Mouse (Mus musculus) gastrocnemius, adult 2 months (tissue): Measurements from ENCODE around the gene Preb. TPM values are rescaled to one million over a fixed set of nuclear protein-coding genes. Genes with fewer than 3 reads are reported as not detected.

ENCODE experiments used
- DNase-seq: peaks from one replicate; pipeline ENCODE4 v3.0.0; 2022
- H3K27ac ChIP-seq: fragments of 200-600 bp; 2 replicates; pipeline ENCODE4 v1.8.1; 2022; ENCODE audit warnings: mild to moderate bottlenecking
- H3K4me3 ChIP-seq: fragments of 200-600 bp; 2 replicates; pipeline ENCODE4 v1.8.1; 2022; ENCODE audit warnings: mild to moderate bottlenecking, moderate library complexity
- CTCF ChIP-seq: fragments of 200-600 bp; IDR thresholded peaks from 2 replicates; pipeline ENCODE4 v1.8.1; 2022; ENCODE audit warnings: antibody characterized with exemption, mild to moderate bottlenecking, moderate library complexity
- intact Hi-C: fragments of 180-260 bp; cut with DNase I; formaldehyde crosslinking; loops from one replicate; pipeline ENCODE4 v1.15.1; 2025
- total RNA-seq, 2 experiments: library from RNA; stranded (reverse); gene quantifications; 2 replicates each; pipeline ENCODE4 v1.2.3; 2021

Preb gene
- total RNA-seq, 2 experiments from 2014 or later, result 76.5 to 83.6 TPM

DNA sequence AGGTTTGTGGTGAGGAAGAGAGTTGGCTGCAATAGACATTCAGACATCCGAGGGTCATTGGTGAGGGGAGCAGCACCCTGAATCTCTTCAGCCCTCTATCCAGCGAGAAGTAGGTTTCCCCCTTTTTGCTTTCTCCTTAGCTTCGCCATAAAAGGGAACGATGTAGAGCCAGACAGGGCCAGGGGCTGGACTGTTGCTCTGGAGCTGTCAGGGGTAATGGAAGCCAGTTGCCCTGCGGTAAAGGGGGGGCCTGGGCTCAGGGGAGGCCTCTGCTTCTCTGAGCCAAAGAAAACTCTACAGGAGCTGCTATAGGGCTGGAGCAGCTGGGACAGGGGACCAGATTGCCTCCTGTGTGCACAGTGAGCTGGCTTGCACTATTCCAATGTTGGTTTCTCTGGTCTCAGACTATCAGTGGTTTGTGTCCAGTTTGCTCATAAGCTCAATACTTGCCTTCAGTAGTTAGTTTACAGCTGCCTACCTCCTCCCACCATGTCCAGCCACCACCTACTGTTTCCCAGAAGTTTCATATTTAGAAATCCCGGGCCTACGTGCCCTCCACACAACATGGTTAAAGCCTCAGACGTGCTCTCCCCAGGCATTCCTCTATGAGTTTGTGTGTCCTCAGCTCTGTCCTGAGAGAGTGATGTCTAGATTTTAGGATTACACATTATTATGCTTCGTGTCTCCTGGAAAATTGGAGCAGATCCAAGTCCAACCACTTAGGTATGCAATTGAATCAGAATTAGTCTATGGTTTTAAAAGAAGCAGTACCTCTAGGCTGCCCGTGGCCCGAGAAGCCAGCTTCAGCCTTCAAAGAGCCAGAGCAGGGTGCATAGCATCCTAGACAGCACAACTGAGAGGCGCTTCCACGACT is 51.5 kb downstream of the Preb start:
- intact Hi-C loops, result no loop called here
- H3K4me3 ChIP-seq, result peak overlapping the region; percentile 79
- no peak for DNase-seq
- peak overlapping the region; percentile 94 for H3K27ac ChIP-seq
- TF ChIP-seq CTCF, result no peak

DNA sequence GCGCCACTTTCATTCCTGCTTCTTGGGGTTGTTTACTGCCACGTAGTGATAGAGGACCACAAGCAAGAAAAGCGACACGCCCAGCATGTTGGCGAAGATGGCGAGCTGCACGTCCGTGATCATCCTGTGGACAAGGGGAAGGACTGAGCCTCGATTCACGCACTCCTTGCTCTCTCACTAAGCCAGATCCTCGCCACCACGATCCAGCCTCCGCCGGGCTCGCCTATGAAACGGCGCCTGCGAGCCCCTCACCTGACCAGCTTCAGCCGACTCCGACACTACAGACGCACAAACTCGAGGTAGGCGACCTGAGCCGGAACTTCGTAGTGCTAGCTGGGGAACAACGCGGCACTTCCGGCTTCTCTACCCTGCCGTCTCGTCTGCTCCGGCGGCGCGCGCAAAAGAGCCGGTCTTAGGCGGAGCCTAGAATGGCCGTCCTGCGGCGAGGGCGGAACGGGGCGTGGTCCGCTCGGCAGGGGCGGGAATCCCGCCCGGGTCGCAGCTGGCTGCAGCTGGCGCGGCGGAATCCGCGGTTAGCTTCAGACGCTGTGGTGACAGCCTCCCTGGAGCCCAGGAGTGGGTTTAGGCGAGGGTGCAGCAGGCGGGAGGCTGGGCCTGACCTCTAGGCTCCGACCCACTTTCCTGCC is 52.6 kb downstream of the Preb start, which contains the start of gene Ost4:
Ost4 (minus strand) TSS at position 376 of the 647 bp plus-strand sequence.
- intact Hi-C loops, result no loop called here
- no peak for TF ChIP-seq CTCF
- H3K27ac ChIP-seq, result peak within 1 kb of the TSS; percentile 94
- peak within 1 kb of the TSS; percentile 79 for H3K4me3 ChIP-seq
- DNase-seq, result peak; percentile 98

DNA sequence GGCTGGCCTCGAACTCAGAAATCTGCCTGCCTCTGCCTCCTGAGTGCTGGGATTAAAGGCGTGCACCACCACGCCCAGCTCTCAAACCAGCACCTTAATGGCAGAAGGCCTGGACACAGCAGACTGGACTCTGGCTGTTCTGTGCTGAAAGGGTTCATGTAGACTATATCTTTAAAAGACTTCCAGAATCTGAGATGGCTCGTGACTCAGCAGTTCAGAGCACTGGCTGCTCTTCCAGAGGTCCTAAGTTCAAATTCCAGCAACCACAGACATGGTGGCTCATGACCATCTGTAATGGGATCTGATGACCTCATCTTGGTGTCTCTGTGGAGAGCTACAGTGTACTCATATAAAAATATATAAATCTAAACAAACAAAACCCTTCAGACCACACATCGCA is 58.3 kb downstream of the Preb start:
- no peak overlapping the region for H3K4me3 ChIP-seq
- intact Hi-C loops, result no loop called here
- no peak for DNase-seq
- no peak overlapping the region for H3K27ac ChIP-seq
- no peak for TF ChIP-seq CTCF

Other genes starting within 250 kb of the Preb start
- 1 to 10 TPM in 1 of 2 experiments, under 1 TPM in 1; 0.98 to 2.9 TPM for gene Dpysl5, start 248.8 kb downstream of the Preb start, total RNA-seq
- gene Mapre3, start 145.7 kb downstream of the Preb start, total RNA-seq, result 10 to 100 TPM; 72.0 to 90.4 TPM
- gene Tmem214, start 92.3 kb downstream of the Preb start, total RNA-seq, result 10 to 100 TPM; 28.8 to 31.2 TPM
- 1 to 10 TPM; 1.6 to 2.3 TPM for gene Agbl5, start 71.7 kb downstream of the Preb start, total RNA-seq
- gene Ost4, start 52.6 kb downstream of the Preb start, total RNA-seq, result 100 to 1,000 TPM; 103 to 121 TPM
- 1 to 10 TPM; 2.7 to 7.7 TPM for gene Emilin1, start 47.0 kb downstream of the Preb start, total RNA-seq
- gene Khk, start 38.9 kb downstream of the Preb start, total RNA-seq, result 10 to 100 TPM; 29.2 to 30.8 TPM
- gene Cgref1, start 14.8 kb downstream of the Preb start, total RNA-seq, result 1 to 10 TPM; 2.0 to 2.9 TPM
- gene Tcf23, start 8.3 kb upstream of the Preb start, total RNA-seq, result under 1 TPM in 1 of 2 experiments, not detected in 1; 0.28 TPM
- 10 to 100 TPM; 40.9 to 41.6 TPM for gene Atraid, start 88.0 kb upstream of the Preb start, total RNA-seq
- 1 to 10 TPM; 5.6 to 6.0 TPM for gene Slc5a6, start 88.6 kb upstream of the Preb start, total RNA-seq
- 10 to 100 TPM; 25.5 to 28.6 TPM for gene Cad, start 94.4 kb upstream of the Preb start, total RNA-seq
- not detected for gene Dnajc5g, start 145.9 kb upstream of the Preb start, total RNA-seq
- not detected for gene Slc30a3, start 147.9 kb upstream of the Preb start, total RNA-seq
- 100 to 1,000 TPM; 356 to 504 TPM for gene Trim54, start 156.4 kb upstream of the Preb start, total RNA-seq
- not detected for gene Ucn, start 178.5 kb upstream of the Preb start, total RNA-seq
- gene Mpv17, start 193.9 kb upstream of the Preb start, total RNA-seq, result 10 to 100 TPM; 16.9 to 24.2 TPM
- gene Gm29609, start 219.6 kb upstream of the Preb start, total RNA-seq, result under 1 TPM; 0.53 to 0.74 TPM
- gene Gtf3c2, start 219.8 kb upstream of the Preb start, total RNA-seq, result 10 to 100 TPM; 22.9 to 26.5 TPM
- 10 to 100 TPM; 31.1 to 33.2 TPM for gene Snx17, start 232.9 kb upstream of the Preb start, total RNA-seq
- 10 to 100 TPM; 39.5 to 53.9 TPM for gene Eif2b4, start 233.1 kb upstream of the Preb start, total RNA-seq
- gene Zfp513, start 241.9 kb upstream of the Preb start, total RNA-seq, result 1 to 10 TPM; 6.2 to 7.1 TPM